Mouse (Mus musculus): ENCODE results near the gene Dcst2. TPM values are rescaled to one million over a fixed set of nuclear protein-coding genes. Genes with fewer than 3 reads are reported as not detected.

The Dcst2 gene
- polyA plus RNA-seq, 1 experiment from 2014 or later: not detected

GRCm38 (mm10) chr3:89332013-89332412 lies 29.8 kb upstream of the Dcst2 start:
- H3K4me1 ChIP-seq (replicated peaks): peaks cover 34% of the 10 kb centered on the region
- H3K4me2 ChIP-seq: no peak overlapping the region
- no peaks in the 10 kb centered on the region for H3K9me3 ChIP-seq (replicated peaks)

GRCm38 (mm10) chr3:89332476-89332875 lies 29.3 kb upstream of the Dcst2 start:
- Histone ChIP-seq H3K4me1 (replicated peaks) (peaks cover 37% of the 10 kb centered on the region), H3K27me3 (replicated peaks) (peaks cover 28% of the 10 kb centered on the region), H3K9ac (no peak overlapping the region), H3K4me3 (no peak overlapping the region), H3K27ac (ENCODE audit: poor library complexity, severe bottlenecking) (no peak overlapping the region), H3K9me3 (replicated peaks) (no peaks in the 10 kb centered on the region), H3K36me3 (peaks cover 23% of the 10 kb centered on the region), H3K4me2 (no peak overlapping the region)
- 54% methylated on average over 12 of the region's 12 CpGs for WGBS
- ATAC-seq (ENCODE audit: insufficient number of reproducible peaks, low FRiP score): no peak

More at GRCm38 (mm10) chr3:89332013-89332412, 29.8 kb upstream of the Dcst2 start:
- H3K36me3 ChIP-seq: peaks cover 23% of the 10 kb centered on the region
- no peak for ATAC-seq (ENCODE audit: insufficient number of reproducible peaks, low FRiP score)
- no peak overlapping the region for H3K9ac ChIP-seq
- 55% methylated on average over 10 of the region's 10 CpGs for WGBS
- H3K4me3 ChIP-seq: no peak overlapping the region
- no peak overlapping the region for H3K27ac ChIP-seq (ENCODE audit: poor library complexity, severe bottlenecking)
- peaks cover 29% of the 10 kb centered on the region for H3K27me3 ChIP-seq (replicated peaks)

- Histone ChIP-seq H3K9ac (no peak overlapping the region), H3K9me3 (replicated peaks) (no peaks in the 10 kb centered on the region), H3K4me1 (replicated peaks) (peaks cover 37% of the 10 kb centered on the region), H3K4me2 (no peak overlapping the region), H3K4me3 (no peak overlapping the region), H3K36me3 (peaks cover 23% of the 10 kb centered on the region), H3K27ac (ENCODE audit: poor library complexity, severe bottlenecking) (no peak overlapping the region), H3K27me3 (replicated peaks) (peaks cover 25% of the 10 kb centered on the region)
- 74% methylated on average over 11 of the region's 11 CpGs for WGBS
- ATAC-seq (ENCODE audit: insufficient number of reproducible peaks, low FRiP score): no peak
Measured at GRCm38 (mm10) chr3:89333053-89333452, 28.7 kb upstream of the Dcst2 start.

GRCm38 (mm10) chr3:89336529-89336928 lies 25.2 kb upstream of the Dcst2 start:
- peaks cover 23% of the 10 kb centered on the region for H3K36me3 ChIP-seq
- WGBS: 11% methylated on average over 6 of the region's 6 CpGs
- H3K4me1 ChIP-seq (replicated peaks): peaks cover 30% of the 10 kb centered on the region
- peak overlapping the region; percentile 90 for H3K9ac ChIP-seq
- peak overlapping the region; percentile 82 for H3K4me3 ChIP-seq
- peak overlapping the region; percentile 86 for H3K4me2 ChIP-seq
- H3K27me3 ChIP-seq (replicated peaks): peaks cover 9% of the 10 kb centered on the region; the same call in 1 of the 2 replicates
- no peaks in the 10 kb centered on the region for H3K9me3 ChIP-seq (replicated peaks)
- peak overlapping the region; percentile 14; the same call in 1 of the 2 replicates for H3K27ac ChIP-seq (ENCODE audit: poor library complexity, severe bottlenecking)
- ATAC-seq (ENCODE audit: insufficient number of reproducible peaks, low FRiP score): no peak

GRCm38 (mm10) chr3:89337062-89337720 lies 24.6 kb upstream of the Dcst2 start:
- peak overlapping the region; percentile 90 for H3K9ac ChIP-seq
- no peaks in the 10 kb centered on the region for H3K9me3 ChIP-seq (replicated peaks)
- H3K27ac ChIP-seq (ENCODE audit: poor library complexity, severe bottlenecking): peak overlapping the region; percentile 68
- peaks cover 9% of the 10 kb centered on the region; the same call in 1 of the 2 replicates for H3K27me3 ChIP-seq (replicated peaks)
- H3K36me3 ChIP-seq: peaks cover 25% of the 10 kb centered on the region
- no peak; the same call in 1 of the 2 replicates for ATAC-seq (ENCODE audit: insufficient number of reproducible peaks, low FRiP score)
- under 1% methylated on average over 21 of the region's 21 CpGs for WGBS
- H3K4me1 ChIP-seq (replicated peaks): peaks cover 30% of the 10 kb centered on the region
- H3K4me3 ChIP-seq: peak overlapping the region; percentile 82
- H3K4me2 ChIP-seq: peak overlapping the region; percentile 86

- Histone ChIP-seq H3K27me3 (replicated peaks) (peaks cover 3% of the 10 kb centered on the region; the same call in 1 of the 2 replicates), H3K4me1 (replicated peaks) (peaks cover 26% of the 10 kb centered on the region), H3K4me3 (peak within 1 kb of the TSS; percentile 82), H3K4me2 (peak within 1 kb of the TSS; percentile 86), H3K27ac (ENCODE audit: poor library complexity, severe bottlenecking) (peak within 1 kb of the TSS; percentile 68), H3K36me3 (peaks cover 30% of the 10 kb centered on the region), H3K9ac (peak within 1 kb of the TSS; percentile 90), H3K9me3 (replicated peaks) (no peaks in the 10 kb centered on the region)
- peak; percentile 78 for ATAC-seq (ENCODE audit: insufficient number of reproducible peaks, low FRiP score)
- WGBS: 1% methylated on average over 44 of the region's 44 CpGs
Measured at GRCm38 (mm10) chr3:89337721-89338578, 23.8 kb upstream of the Dcst2 start, which contains the start of gene Efna4. Efna4 (minus strand) TSS chr3:89338028.

GRCm38 (mm10) chr3:89339416-89339815 lies 22.4 kb upstream of the Dcst2 start:
- WGBS: 26% methylated on average over 8 of the region's 8 CpGs
- peaks cover 29% of the 10 kb centered on the region for H3K36me3 ChIP-seq
- no peak for ATAC-seq (ENCODE audit: insufficient number of reproducible peaks, low FRiP score)
- no peak overlapping the region for H3K4me2 ChIP-seq
- H3K27ac ChIP-seq (ENCODE audit: poor library complexity, severe bottlenecking): no peak overlapping the region
- no peak overlapping the region for H3K4me3 ChIP-seq
- peaks cover 26% of the 10 kb centered on the region for H3K4me1 ChIP-seq (replicated peaks)
- 0 out of 2 replicates have a peak, but pooled peaks cover 4% of the 10 kb centered on the region for H3K27me3 ChIP-seq (replicated peaks)
- H3K9ac ChIP-seq: no peak overlapping the region
- H3K9me3 ChIP-seq (replicated peaks): no peaks in the 10 kb centered on the region

GRCm38 (mm10) chr3:89340465-89340864 lies 21.3 kb upstream of the Dcst2 start:
- Histone ChIP-seq H3K4me3 (peak overlapping the region; percentile 10), H3K4me2 (peak overlapping the region; percentile 58), H3K27ac (ENCODE audit: poor library complexity, severe bottlenecking) (no peak overlapping the region), H3K27me3 (replicated peaks) (0 out of 2 replicates have a peak, but pooled peaks cover 6% of the 10 kb centered on the region), H3K4me1 (replicated peaks) (peaks cover 26% of the 10 kb centered on the region), H3K9me3 (replicated peaks) (no peaks in the 10 kb centered on the region), H3K9ac (no peak overlapping the region), H3K36me3 (peaks cover 25% of the 10 kb centered on the region)
- WGBS: 7% methylated on average over 11 of the region's 11 CpGs
- no peak for ATAC-seq (ENCODE audit: insufficient number of reproducible peaks, low FRiP score)

GRCm38 (mm10) chr3:89341794-89342193 lies 20.0 kb upstream of the Dcst2 start:
- peaks cover 18% of the 10 kb centered on the region for H3K4me1 ChIP-seq (replicated peaks)
- no peak overlapping the region for H3K9ac ChIP-seq
- WGBS: 83% methylated on average over 4 of the region's 4 CpGs
- H3K4me2 ChIP-seq: no peak overlapping the region
- H3K27me3 ChIP-seq (replicated peaks): 0 out of 2 replicates have a peak, but pooled peaks cover 7% of the 10 kb centered on the region
- H3K27ac ChIP-seq (ENCODE audit: poor library complexity, severe bottlenecking): no peak overlapping the region
- ATAC-seq (ENCODE audit: insufficient number of reproducible peaks, low FRiP score): no peak
- H3K4me3 ChIP-seq: no peak overlapping the region
- H3K9me3 ChIP-seq (replicated peaks): no peaks in the 10 kb centered on the region
- H3K36me3 ChIP-seq: peaks cover 25% of the 10 kb centered on the region

- no peak overlapping the region for H3K9ac ChIP-seq
- H3K27me3 ChIP-seq (replicated peaks): peaks cover 13% of the 10 kb centered on the region
- ATAC-seq (ENCODE audit: insufficient number of reproducible peaks, low FRiP score): no peak
- peaks cover 17% of the 10 kb centered on the region; the same call in 1 of the 2 replicates for H3K4me1 ChIP-seq (replicated peaks)
- no peak overlapping the region for H3K4me3 ChIP-seq
- WGBS: 87% methylated on average over 7 of the region's 7 CpGs
- peaks cover 25% of the 10 kb centered on the region for H3K36me3 ChIP-seq
- no peak overlapping the region for H3K27ac ChIP-seq (ENCODE audit: poor library complexity, severe bottlenecking)
- H3K4me2 ChIP-seq: no peak overlapping the region
- H3K9me3 ChIP-seq (replicated peaks): no peaks in the 10 kb centered on the region
Measured at GRCm38 (mm10) chr3:89343279-89343678, 18.5 kb upstream of the Dcst2 start.
